Mouse (Mus musculus): ENCODE data around the gene Vsig1.

GRCm38 (mm10) chrX:140978943-140979342 is 71.5 kb downstream of the Vsig1 start:
- TF ChIP-seq CTCF (IDR thresholded peaks at IDR 0.05) (no peak), POLR2A (IDR thresholded peaks at IDR 0.05; ENCODE audit: insufficient read depth, low read depth, low read length) (no peak)
